Mouse (Mus musculus): ENCODE measurements around the gene Myo3b.

The Myo3b gene

DNA sequence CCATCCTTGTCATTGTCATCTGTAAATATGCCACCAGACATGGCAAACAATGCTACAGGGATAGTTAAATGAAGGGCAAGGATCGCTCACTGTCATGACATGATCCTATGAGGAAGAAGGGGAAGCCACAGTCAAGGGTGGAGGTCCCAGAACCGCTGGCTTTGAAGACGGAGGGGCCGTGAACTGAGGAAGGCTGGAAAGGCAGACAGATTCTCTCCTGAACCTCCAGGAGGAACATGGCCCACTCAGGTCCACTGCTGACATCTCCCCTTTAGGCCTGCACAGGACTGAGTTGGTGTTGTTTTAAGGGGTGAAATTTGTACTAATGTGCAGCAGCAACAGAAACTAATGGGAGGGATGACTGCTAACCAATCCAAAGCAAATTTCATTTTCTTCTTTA is 19.3 kb downstream of the Myo3b start:
- CTCF ChIA-PET: no interaction called here
- POLR2A ChIA-PET: interaction anchor here in 1 of 4 experiments (1.1 kb wide), 1 partner anchor 36 kb away, joined by 3 read pairs; no protein-coding TSS in a partner anchor

DNA sequence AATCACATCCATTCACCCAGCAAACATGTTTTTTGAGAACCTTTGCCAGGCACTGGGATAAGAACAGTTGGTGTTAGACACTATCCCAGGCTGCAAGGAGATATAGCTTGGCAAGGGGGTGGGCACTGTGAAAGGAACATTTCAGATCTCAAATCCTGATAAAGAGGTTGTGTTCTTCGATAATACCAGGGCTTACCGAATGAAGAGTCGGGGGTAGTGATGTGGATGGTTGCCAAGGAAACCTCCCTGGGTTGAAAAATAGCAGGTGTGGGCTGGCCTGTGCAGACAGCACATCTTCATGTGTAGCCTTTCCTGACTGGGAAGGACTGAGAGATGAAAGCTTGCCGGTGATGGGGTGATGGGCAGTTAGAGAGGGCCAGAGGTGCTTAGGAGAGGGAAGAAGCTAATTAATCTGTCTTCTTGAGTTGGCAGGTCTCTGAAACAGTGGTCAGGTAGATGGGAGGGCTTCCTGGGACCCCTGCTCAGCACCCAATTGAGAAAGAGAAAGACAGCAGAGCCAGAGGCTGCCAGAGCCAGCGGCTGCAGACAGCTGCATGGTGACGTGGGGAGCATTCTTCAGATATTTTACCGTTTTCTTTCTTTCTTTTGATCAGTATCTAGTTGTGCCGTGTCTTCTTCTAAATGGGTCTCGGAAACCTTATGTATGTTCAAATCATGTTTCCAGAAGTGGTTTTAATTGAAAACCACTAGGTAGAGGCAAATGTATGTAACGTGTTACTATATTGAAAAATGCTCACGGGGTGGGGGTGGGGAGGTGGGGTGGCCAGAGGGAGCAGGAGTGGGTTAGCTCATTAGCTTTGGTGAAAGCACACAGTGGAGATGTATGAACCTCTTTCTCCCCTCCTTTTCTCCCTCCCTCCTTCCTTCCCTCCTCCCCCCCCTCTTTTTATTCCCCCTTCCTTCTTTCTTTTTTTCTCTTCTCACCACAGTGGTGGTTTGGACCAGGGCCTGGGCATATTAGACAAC is 21.7 kb downstream of the Myo3b start:
- ChIA-PET POLR2A (interaction anchor here in 1 of 4 experiments (0.6 kb wide), 1 partner anchor 12 kb away, joined by 5 read pairs; no protein-coding TSS in a partner anchor), CTCF (no interaction called here)

DNA sequence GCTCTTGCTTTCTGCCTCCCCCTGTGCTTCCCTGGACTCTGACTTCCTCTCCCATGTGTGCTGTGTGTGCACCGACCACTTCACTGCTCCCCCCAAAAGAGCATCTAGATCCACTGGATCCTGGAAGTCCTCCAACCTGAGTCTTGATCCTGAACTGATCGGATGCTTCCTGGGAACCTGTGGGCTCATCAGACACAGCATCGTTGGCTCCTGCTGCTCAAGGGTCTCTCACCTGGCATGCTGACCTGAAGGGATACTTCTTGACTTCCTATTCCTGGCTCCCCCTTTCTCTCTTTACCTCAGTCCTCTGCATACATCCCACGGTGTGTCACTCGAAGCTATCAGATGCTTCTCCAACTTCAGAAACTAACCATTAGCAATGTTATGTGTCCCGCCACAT is 26.2 kb downstream of the Myo3b start:
- ChIA-PET CTCF (no interaction called here), POLR2A (interaction anchor here in 1 of 4 experiments (1.3 kb wide), 1 partner anchor 29 kb away, joined by 4 read pairs; no protein-coding TSS in a partner anchor)

DNA sequence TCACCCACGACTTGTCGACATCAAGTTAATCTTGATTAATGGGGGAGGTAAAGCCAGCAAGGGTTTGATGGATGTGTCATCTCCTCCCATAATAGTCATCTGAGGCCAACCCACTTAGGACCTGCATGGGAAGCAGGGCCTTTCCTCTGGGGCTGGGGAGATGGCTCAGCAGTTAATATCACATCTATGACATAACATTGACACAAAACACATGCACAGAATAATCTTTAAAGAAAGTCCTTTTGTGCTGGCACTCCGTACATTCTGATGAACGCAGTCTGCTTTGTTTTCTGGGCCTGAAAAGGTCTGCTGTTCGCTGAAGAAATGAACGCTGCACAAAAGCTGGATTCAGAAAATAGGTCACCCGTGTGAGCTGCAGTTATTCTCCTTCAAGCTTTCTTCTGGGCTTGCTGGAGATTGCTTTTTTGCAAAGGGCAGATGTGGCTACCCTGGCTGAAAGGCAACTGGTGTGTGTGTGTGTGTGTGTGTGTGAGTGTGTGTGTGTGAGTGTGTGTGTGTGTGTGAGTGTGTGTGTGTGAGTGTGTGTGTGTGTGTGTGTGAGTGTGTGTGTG is 26.9 kb downstream of the Myo3b start:
- ChIA-PET POLR2A (interaction anchor here in 1 of 4 experiments (0.5 kb wide), 1 partner anchor 18 kb away, joined by 4 read pairs; no protein-coding TSS in a partner anchor), CTCF (interaction anchor here in 1 of 4 experiments (0.6 kb wide), 2 partner anchors 347 to 536 kb away, joined by 3 to 6 read pairs; no protein-coding TSS in a partner anchor)

DNA sequence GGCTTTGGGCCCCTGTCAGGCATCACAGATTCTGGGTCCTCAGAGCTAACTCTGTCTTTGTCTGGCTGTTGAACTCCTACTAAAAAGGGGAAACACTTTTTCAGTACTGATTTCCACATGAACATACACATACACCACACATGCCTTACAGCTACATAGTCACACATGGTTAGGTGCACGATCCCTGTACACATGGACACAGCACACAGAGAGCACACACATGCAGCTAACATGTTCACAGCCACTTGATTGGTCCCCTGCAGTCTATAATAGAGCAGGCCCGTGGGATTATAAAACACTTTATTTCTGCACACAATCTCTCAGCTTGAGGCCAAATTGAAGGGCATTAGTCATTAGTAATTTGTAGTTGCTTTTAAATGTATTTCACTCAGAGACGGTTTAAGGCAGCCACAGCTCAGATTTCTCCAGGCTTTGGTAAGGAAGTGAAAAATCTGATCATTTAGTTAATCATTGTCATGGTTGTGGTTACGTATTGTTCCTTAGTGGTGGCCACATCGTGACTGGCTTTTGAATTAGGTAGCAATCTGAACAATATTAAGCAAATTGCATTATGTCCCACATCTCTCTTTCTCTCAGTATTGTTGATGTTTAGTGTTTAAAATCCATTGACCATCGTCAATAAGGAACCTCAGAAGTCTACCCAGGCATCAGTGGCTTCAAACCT is 27.6 kb downstream of the Myo3b start:
- CTCF ChIA-PET: interaction anchor here in 1 of 4 experiments (0.6 kb wide), 2 partner anchors 347 to 536 kb away, joined by 3 to 6 read pairs; no protein-coding TSS in a partner anchor
- POLR2A ChIA-PET: interaction anchor here in 1 of 4 experiments (0.5 kb wide), 1 partner anchor 18 kb away, joined by 4 read pairs; no protein-coding TSS in a partner anchor

DNA sequence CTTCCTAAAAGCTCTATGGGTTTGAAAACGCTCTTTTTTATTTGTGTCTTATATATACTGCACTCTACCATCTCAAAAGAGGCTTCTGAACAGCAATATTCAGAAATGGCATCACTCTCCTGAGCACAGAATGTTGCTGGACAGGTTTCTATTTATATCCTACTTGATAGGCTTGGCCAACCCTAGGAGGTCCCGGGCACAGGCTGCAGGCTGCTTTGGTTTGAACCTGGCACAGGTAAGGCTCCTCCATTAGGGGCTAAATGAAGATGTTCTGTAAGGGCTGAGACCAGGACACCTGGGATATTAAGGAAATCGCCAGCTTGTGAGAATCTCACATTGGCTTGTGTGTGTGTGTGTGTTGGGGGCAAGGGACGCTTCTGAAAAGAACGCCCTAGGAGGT is 30.9 kb downstream of the Myo3b start:
- POLR2A ChIA-PET: interaction anchor here in 1 of 4 experiments (1.4 kb wide), 1 partner anchor 15 kb away, joined by 3 read pairs; no protein-coding TSS in a partner anchor
- CTCF ChIA-PET: no interaction called here

DNA sequence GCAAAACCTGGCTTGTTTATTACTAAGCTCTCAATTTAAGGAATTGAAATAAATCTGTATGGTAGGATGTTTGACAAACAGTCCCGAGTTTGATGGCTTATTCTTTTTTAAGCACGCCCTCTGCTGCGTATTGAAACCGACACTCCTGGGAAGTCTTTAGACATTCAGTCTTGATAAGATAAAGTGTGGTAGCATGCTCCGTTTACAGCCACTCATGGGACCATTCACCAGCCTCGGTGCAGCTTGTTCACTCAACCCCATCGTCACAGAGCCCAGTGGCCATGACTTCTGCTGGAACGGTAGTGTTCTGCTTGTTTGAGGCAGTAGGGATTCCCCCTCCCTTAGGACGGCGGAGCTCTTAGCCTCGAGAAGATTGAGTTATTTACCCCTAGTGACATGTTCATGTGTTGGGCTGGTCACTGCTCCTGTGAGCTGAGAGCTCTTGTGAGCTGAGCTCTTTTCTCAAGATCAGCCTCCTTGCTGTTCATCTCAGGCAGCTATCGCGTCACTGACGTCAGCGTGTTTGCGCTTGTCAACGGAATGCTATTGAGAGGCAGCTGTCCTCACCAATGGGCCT is 44.6 kb downstream of the Myo3b start:
- ChIA-PET POLR2A (interaction anchor here in 1 of 4 experiments (0.6 kb wide), 1 partner anchor 14 kb away, joined by 3 read pairs; no protein-coding TSS in a partner anchor), CTCF (interaction anchor here in 1 of 4 experiments (0.6 kb wide), 1 partner anchor 446 kb away, joined by 3 read pairs; no protein-coding TSS in a partner anchor)

DNA sequence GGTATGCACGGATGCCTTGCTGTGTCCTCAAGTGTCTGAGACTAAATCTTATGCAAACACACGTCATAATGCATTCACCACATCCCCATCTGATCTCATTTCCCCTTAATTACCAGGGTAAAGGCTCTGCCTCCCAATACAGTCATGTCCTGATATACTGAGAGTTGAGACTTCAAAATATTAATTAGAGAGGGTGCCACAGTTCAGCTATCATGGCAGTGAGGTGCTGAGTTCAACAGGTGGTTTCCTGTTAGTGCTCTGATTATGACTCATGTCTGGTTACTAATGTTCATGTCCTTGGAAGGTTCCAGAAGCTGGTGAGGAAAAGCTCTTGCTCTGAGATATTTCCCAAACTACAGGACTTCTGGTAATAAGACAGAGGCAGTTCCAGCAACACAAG is 52.3 kb downstream of the Myo3b start:
- ChIA-PET CTCF (no interaction called here), POLR2A (interaction anchor here in 1 of 4 experiments (0.7 kb wide), 1 partner anchor 13 kb away, joined by 4 read pairs; no protein-coding TSS in a partner anchor)

DNA sequence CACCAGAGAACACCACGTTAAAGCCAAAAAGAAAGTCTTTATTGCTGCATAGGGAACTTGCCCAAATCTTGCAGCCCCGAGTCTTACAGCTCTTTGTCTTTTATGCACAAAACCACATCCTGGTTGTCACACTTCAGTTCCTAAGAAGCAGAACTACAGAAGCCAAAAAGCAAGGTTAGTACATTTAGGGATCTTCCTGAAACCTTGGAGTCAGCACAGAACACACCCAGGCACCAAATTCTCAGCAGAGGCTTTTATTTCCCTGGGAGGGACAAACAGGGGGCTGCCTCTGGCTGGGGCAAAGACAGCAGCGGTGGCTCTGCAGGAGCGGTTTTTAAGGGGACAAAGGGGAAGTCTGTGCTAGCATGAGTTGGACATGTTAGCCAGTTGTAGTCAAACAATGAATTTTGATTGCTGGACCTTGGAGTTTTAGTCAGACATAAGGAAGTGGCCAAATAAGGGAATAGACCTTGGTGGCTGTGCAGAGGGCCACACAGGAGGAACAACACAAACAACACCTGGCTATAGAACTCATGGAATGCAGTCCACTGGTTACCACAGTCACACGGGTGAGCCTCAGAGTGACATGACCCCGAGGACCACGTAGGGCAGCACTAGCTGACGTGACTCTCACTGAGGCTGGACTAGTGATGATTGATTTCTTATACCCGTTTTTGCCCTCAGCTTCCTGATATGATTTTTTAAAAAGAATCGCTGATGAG is 53.0 kb downstream of the Myo3b start:
- ChIA-PET CTCF (interaction anchor here in 1 of 4 experiments (0.6 to 1.0 kb wide), 2 partner anchors 33 to 35 kb away, joined by 3 read pairs; no protein-coding TSS in a partner anchor), POLR2A (interaction anchor here in 1 of 4 experiments (0.6 to 1.0 kb wide), 3 partner anchors 194 to 470 kb away, joined by 3 to 4 read pairs (median 3); no protein-coding TSS in a partner anchor)

DNA sequence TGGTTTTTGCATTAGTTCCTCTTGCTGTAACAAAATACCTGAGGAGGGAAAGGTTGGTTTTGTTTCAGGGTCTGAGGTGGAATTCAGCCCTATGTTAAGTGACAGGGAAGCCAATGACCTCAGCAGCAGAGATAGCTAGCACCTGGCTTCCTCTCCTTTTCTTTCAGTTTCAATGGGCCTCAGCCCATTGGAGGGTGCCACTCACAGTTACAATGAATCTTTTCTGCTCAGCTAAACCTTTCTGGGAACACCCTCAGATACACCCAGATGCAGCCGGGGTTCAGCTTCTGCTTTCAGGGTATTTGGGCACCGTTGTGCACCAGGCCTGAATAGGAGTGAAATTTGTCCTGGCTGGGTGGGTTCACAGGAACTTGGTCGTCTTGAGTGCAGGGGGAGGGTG is 53.7 kb downstream of the Myo3b start:
- POLR2A ChIA-PET: interaction anchor here in 3 of 4 experiments (0.5 to 1.6 kb wide), 8 partner anchors 28 to 564 kb away, joined by 3 to 4 read pairs (median 3); no protein-coding TSS in a partner anchor
- CTCF ChIA-PET: interaction anchor here in 1 of 4 experiments (0.6 to 1.0 kb wide), 2 partner anchors 32 to 34 kb away, joined by 3 read pairs; no protein-coding TSS in a partner anchor

DNA sequence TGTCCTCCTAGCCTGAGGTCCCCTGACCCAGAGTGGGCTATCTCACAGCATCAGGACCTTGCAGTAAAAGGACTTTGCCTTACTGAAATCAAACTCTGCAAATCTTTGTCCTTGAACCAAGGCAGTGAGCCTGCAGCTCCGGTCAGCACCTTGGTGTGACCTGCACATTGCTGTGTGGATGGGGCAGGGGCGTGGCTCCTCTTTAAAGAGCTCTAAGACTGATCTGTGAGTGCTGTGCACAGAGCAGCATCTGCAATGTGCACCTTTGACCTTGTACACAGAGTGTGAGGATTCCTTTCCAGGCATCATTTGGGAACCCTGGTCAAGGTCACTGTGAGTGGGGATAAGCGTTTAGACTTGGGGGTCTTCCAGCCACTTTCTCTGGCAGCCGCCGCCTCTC is 55.5 kb downstream of the Myo3b start:
- CTCF ChIA-PET: interaction anchor here in 2 of 4 experiments (0.6 to 1.1 kb wide), 4 partner anchors 24 to 556 kb away, joined by 3 to 4 read pairs (median 3); no protein-coding TSS in a partner anchor
- POLR2A ChIA-PET: interaction anchor here in 3 of 4 experiments (0.5 to 1.6 kb wide), 6 partner anchors 30 to 1292 kb away, joined by 3 to 4 read pairs (median 3); no protein-coding TSS in a partner anchor

DNA sequence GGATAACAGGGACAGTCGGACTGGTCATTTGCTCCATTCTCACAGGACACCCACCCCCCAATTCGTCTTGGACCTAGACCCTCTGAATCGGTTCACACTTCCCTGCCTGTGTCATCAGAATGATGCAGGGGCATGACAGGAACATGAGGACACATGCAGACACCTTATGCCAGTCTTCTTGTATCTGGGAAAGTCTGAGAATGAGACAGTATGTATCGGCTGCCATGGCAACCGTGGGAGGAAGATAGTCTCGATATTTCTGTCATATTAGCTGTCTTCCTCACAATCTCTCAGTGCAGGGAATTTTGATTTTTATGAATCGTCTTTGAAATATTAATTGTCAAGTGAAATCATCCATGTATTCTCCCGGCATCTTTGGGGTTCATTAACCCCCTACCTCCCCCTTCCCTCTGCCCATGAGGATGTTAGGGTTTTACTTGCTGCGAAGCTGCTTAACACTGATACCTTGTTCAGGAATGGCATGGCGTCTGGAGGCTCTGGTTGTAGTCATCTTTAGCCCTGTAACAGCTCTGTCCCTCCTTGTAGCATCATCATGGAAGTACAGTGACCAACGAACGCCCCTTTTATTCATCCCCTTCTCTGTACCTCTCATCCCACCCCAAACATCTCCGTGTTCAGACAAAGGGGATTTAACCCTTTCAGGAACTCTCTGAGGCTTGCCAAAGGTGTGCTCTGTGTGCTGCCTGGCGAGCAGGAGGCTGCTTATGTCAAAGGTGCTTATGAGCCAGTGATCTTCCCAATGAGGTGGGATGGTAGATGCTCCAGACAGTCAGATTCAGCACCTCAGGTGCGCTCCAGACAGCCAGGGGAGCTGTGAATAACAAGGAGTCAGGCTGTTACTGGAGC is 58.5 kb downstream of the Myo3b start:
- ChIA-PET POLR2A (interaction anchor here in 2 of 4 experiments (0.6 to 0.7 kb wide), 2 partner anchors 28 to 677 kb away, joined by 3 read pairs; no protein-coding TSS in a partner anchor), CTCF (no interaction called here)

DNA sequence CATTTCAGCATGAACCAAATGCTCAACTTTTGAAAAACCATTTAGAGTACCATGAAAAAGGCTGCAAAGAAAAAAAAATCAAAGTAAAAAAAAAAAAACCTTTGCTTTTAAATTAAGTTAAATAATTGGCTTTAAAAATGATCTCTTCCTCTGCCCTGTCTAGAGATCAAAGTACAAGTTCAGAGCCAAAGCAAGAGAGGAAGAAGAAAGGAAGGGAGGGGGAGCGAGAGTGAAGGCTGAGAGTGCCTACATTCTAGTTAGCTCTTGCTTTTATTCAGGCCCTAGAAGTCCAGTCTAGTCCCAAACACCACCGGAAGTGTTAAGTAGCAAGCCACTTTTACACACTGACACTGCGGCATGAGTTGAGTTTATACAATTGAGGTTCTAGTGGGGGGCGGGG is 60.5 kb downstream of the Myo3b start:
- CTCF ChIA-PET: interaction anchor here in 1 of 4 experiments (0.6 kb wide), 1 partner anchor 119 kb away, joined by 5 read pairs; no protein-coding TSS in a partner anchor
- POLR2A ChIA-PET: no interaction called here

DNA sequence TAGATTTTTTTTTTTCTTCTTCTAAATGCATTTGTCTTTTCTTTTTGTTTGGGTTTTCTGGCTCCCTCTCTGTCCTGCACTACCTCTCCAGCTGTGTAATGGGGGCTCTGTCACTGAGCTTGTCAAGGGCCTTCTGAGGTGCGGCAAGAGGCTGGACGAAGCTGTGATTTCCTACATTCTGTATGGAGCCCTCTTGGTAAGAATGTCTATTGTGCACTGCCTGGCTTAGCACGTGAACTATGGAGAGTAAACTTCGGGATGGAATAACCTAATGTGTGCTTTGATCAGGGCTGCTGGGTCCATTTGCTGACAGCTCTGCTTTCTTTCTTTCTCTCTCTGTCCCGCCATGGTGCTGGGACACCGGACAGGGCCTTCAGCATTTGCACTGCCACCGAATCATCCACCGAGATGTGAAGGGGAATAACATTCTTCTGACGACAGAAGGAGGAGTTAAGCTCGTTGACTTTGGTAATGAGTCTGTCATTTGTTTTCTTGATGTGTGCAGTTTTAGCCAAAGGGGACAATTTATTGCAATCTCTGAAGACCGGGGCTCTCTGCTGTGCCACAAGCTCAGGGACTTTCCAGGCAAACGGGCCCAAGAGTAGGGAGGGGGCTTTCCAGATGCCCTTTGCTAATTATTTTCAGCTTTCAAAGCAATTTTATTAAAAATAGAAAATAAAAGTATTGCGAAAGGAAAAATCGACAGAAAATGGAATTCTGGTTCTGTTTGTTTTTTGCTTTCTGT is 66.5 kb downstream of the Myo3b start:
- POLR2A ChIA-PET: interaction anchor here in 1 of 4 experiments (0.7 kb wide), 2 partner anchors 77 to 103 kb away, joined by 3 to 4 read pairs; no protein-coding TSS in a partner anchor
- CTCF ChIA-PET: interaction anchor here in 1 of 4 experiments (1.3 kb wide), 1 partner anchor 21 kb away, joined by 3 read pairs; no protein-coding TSS in a partner anchor

DNA sequence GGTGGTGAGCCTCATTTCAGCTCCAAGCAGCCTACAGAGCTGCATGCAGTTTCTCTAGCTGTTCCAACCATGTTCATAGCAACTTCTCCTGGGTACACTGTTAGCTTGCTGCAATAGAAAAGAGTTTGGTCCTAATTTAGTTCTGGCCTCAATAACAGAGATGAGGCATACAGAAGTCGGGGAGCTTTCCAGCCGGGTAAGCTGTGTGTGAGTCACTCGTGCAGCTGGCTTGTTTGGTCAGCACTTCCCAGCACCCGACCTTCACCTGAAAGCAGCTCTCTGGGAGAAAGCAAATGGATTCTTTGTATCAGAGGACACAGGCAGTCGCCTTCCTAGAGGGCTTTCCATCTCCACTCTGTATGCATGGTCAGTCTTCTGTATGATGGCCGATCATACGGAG is 70.1 kb downstream of the Myo3b start:
- POLR2A ChIA-PET: no interaction called here

More for the DNA sequence above, 70.1 kb downstream of the Myo3b start:
- CTCF ChIA-PET: interaction anchor here in 1 of 4 experiments (0.7 kb wide), 1 partner anchor 18 kb away, joined by 3 read pairs; no protein-coding TSS in a partner anchor

All from embryonic stem cell, embryonic (primary cell).